Mouse (Mus musculus) olfactory bulb, adult 2 months (tissue): Measurements from ENCODE around the gene Swsap1.

Source experiments
- CTCF ChIP-seq: fragments of 200-500 bp; IDR thresholded peaks from 2 replicates; pipeline ENCODE4 v1.5.1; 2012; ENCODE audit warnings: low read depth, mild to moderate bottlenecking, low read length, moderate library complexity; ENCODE audit not compliant: insufficient read depth
- POLR2A ChIP-seq: fragments of 200-500 bp; IDR thresholded peaks from 2 replicates; pipeline ENCODE4 v1.6.1; 2012; ENCODE audit warnings: mild to moderate bottlenecking, low read depth, low read length, moderate library complexity; ENCODE audit not compliant: insufficient read depth

GRCm38 (mm10) chr9:21960135-21960534 lies 4.6 kb downstream of the Swsap1 start:
- no peak for TF ChIP-seq CTCF
- no peak for TF ChIP-seq POLR2A
